Mouse (Mus musculus) heart, embryonic 15.5 days (tissue): ENCODE data around the gene Tmem60. TPM values are rescaled to one million over a fixed set of nuclear protein-coding genes. Genes with fewer than 3 reads are reported as not detected.

ENCODE experiments used
- ATAC-seq: fragments of 200-750 bp; cut with Nextera tagmentation; replicated peaks from 2 replicates; pipeline ENCODE4 v1.8.0; 2017; ENCODE audit warnings: low read depth, moderate TSS enrichment; ENCODE audit not compliant: insufficient number of reproducible peaks, insufficient read depth, low FRiP score
- H3K27ac ChIP-seq: fragments of 300-500 bp; sonication (generic); 2 replicates; pipeline ENCODE4 v1.5.1; 2015; ENCODE audit warnings: mild to moderate bottlenecking, inconsistent platforms
- H3K27me3 ChIP-seq: fragments of 300-500 bp; sonication (generic); 2 replicates; pipeline ENCODE4 v1.6.1; 2015; ENCODE audit warnings: inconsistent platforms
- H3K36me3 ChIP-seq: fragments of 300-500 bp; sonication (generic); 2 replicates; pipeline ENCODE4 v1.6.1; 2015; ENCODE audit warnings: mild to moderate bottlenecking, inconsistent platforms
- H3K4me1 ChIP-seq: fragments of 300-500 bp; sonication (generic); replicated peaks from 2 replicates; pipeline ENCODE4 v1.6.1; 2015; ENCODE audit warnings: inconsistent platforms
- H3K4me2 ChIP-seq: fragments of 300-500 bp; sonication (generic); 2 replicates; pipeline ENCODE4 v1.6.1; 2015; ENCODE audit warnings: inconsistent platforms, mild to moderate bottlenecking, moderate library complexity
- H3K4me3 ChIP-seq: fragments of 300-500 bp; sonication (generic); 2 replicates; pipeline ENCODE4 v1.5.1; 2015; ENCODE audit warnings: mild to moderate bottlenecking, inconsistent platforms
- H3K9ac ChIP-seq: fragments of 300-500 bp; sonication (generic); 2 replicates; pipeline ENCODE4 v1.6.1; 2015; ENCODE audit warnings: mild to moderate bottlenecking, inconsistent platforms
- H3K9me3 ChIP-seq: fragments of 300-500 bp; sonication (generic); replicated peaks from 2 replicates; pipeline ENCODE4 v1.6.1; 2016; ENCODE audit warnings: inconsistent platforms
- WGBS: fragments of 180-500 bp; shearing (Covaris S2); methylation state at CpG from one replicate; pipeline ENCODE4 v1.1.7; 2015; ENCODE audit warnings: mixed read lengths; 5-methylcytosine and 5-hydroxymethylcytosine counted together
- polyA plus RNA-seq: library from polyadenylated mRNA; unstranded; fragments of >200 nt; fragmentation: Nextera tagmentation; extraction: Ambion mirVana; gene quantifications from 2 replicates; pipeline ENCODE4 v1.2.1, GENCODE M21; 2015

Tmem60 gene
- polyA plus RNA-seq, result 45.3 and 47.6 TPM in 2 replicates

DNA sequence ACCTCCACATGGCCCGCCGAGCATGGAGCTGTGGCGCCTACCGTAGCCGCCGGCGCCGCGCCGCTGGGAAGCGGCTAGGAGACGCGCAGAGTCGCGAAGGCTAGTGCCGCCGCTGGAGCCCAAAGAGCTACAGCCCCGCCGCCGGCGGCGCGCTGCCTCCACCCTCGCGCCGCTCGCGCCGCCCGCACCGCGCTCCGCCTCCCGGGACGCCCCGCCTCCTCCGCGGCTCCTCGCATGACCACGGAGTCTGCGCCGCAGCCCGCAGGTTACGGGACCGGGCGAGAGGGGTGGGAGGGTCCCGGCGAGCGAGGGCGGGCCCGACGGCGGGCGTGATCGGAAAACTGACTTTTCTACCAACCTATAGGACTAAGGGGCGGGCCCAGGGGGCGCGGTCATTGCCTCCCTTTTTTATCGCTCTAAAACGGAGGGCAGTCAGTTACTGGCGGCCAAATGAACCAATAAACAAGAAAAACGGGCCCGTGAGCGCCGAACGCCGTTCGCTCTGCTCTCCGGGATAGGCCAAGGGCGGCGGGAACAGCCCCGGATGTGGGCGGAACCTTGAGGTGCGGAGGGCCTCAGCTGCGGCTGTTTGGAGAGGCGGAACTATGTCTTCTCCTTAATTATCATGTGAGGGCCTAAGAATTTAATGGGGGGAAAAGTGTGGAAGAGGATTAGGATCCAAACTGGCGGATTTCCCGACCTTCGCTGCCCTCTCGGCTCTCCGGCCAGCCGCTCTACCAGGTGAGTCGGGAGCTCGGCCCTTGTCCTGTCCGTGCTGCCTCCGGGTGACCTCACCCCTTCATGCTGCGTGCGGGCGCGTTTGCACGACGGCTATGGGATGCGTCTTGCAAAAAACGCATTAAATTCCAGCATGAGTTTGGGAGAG lies at the start of gene Tmem60, which contains the start of gene Phtf2:
Tmem60 (plus strand) TSS at position 277 of the 886 bp plus-strand sequence.
Phtf2 (minus strand) TSS at position 210 of the 886 bp plus-strand sequence.
- H3K9ac ChIP-seq, result peak within 1 kb of the TSS; percentile 96
- H3K9me3 ChIP-seq, result no peaks in the 10 kb centered on the region
- peaks cover 29% of the 10 kb centered on the region for H3K4me1 ChIP-seq
- H3K4me2 ChIP-seq, result peak within 1 kb of the TSS; percentile 76
- peak within 1 kb of the TSS; percentile 69 for H3K4me3 ChIP-seq
- H3K27ac ChIP-seq, result peak within 1 kb of the TSS; percentile 98
- H3K27me3 ChIP-seq, result no peaks in the 10 kb centered on the region
- peak; percentile 98 for ATAC-seq
- WGBS, result under 1% methylated on average over 94 of the region's 94 CpGs
- H3K36me3 ChIP-seq, result peaks cover 6% of the 10 kb centered on the region; the same call in 1 of the 2 replicates

DNA sequence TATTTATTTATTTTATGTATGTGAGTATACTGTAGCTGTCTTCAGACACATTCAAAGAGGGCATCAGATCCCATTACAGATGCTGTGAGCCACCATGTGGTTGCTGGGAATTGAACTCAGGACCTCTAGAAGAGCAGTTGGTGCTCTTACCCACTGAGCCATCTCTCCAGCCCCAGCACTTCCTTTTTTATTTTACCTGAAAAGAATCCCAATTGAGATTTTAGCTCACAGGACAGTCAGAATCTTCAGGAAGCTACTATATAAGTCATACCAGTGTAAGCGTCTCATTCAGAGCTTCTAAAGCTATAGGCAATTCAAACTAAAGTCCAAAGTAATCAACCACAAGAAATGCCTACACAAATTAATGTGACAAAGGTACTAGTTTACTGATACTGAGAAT lies 47.6 kb upstream of the Tmem60 start:
- H3K36me3 ChIP-seq, result no peaks in the 10 kb centered on the region
- H3K4me3 ChIP-seq, result no peak overlapping the region
- H3K27ac ChIP-seq, result no peak overlapping the region
- H3K27me3 ChIP-seq, result no peaks in the 10 kb centered on the region
- H3K9me3 ChIP-seq, result no peaks in the 10 kb centered on the region
- H3K4me1 ChIP-seq, result no peaks in the 10 kb centered on the region; the same call in 1 of the 2 replicates
- H3K4me2 ChIP-seq, result no peak overlapping the region
- no peak overlapping the region for H3K9ac ChIP-seq
- no peak for ATAC-seq
- WGBS, result 93% methylated on average over 1 of the region's 1 CpGs

DNA sequence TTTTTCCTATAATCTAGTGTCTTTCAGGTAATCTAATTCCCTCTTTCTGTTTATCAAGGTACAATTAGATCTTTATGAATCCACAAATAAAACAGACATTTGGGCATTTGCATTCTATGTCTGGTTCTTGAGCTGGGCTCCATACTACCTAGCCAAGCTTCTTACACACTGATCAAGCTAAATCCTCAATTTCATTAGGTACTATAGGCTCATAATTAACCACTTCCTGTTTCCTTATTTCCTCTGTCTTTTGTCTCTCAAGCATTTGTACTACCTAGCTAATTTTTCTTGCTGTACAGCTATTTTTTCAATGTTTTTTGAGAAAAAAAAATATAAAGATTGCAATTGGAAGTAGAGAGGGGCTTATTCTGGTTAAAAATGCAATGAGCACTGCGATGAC lies 44.9 kb upstream of the Tmem60 start:
- no peaks in the 10 kb centered on the region for H3K36me3 ChIP-seq
- no peak overlapping the region for H3K9ac ChIP-seq
- H3K4me1 ChIP-seq, result peaks cover 7% of the 10 kb centered on the region
- H3K4me3 ChIP-seq, result no peak overlapping the region
- H3K9me3 ChIP-seq, result no peaks in the 10 kb centered on the region
- H3K27ac ChIP-seq, result no peak overlapping the region
- no peak overlapping the region for H3K4me2 ChIP-seq
- no peak for ATAC-seq
- no peaks in the 10 kb centered on the region for H3K27me3 ChIP-seq
- 96% methylated on average over 1 of the region's 1 CpGs for WGBS

DNA sequence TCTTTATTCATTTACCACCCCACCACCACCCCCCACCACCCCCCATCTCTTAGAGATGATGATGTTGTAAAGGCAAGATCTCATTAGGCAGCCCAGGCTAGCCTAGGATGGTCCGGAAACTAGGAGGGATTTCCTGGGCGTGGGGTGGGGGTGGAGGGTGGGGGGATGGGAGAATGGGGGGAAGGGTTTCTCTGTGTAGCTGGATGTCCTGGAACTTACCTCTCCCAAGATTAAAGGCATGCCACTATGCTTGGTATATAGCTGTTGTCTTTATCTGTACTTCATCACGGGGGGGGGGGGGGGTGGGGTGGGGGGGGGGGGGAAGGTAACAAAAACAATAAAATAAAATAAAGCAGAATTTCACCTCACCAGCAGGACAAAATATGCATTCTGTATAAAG lies 38.6 kb upstream of the Tmem60 start:
- H3K4me1 ChIP-seq, result peaks cover 11% of the 10 kb centered on the region
- no peak overlapping the region for H3K4me3 ChIP-seq
- ATAC-seq, result no peak
- H3K9me3 ChIP-seq, result no peaks in the 10 kb centered on the region
- H3K4me2 ChIP-seq, result no peak overlapping the region
- no peak overlapping the region for H3K27ac ChIP-seq
- WGBS, result 56% methylated on average over 2 of the region's 3 CpGs
- H3K27me3 ChIP-seq, result no peaks in the 10 kb centered on the region
- no peak overlapping the region for H3K9ac ChIP-seq
- H3K36me3 ChIP-seq, result no peaks in the 10 kb centered on the region

DNA sequence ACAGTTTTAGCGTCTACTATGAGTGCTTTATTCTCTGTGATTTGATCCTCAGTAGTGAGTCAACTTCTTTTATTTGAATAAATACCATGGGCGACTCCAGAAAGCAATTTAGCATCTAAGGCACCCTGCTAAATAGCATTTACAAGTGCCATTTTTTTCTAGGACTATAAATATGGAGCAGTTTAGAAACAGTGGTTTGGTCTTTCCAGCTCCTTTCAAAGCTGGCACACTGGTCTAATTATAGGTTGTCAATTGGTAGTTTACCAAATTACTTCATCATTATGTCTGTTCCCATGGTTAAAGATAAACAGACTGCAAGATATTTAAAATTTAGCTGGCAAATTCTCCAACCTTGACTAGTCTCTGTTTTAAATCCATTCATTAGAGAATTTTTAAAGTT lies 38.2 kb upstream of the Tmem60 start:
- Histone ChIP-seq H3K27ac (no peak overlapping the region), H3K4me1 (peaks cover 11% of the 10 kb centered on the region), H3K4me3 (no peak overlapping the region), H3K9me3 (no peaks in the 10 kb centered on the region), H3K36me3 (no peaks in the 10 kb centered on the region), H3K9ac (no peak overlapping the region), H3K4me2 (no peak overlapping the region), H3K27me3 (no peaks in the 10 kb centered on the region)
- no peak for ATAC-seq
- 87% methylated on average over 2 of the region's 2 CpGs for WGBS

DNA sequence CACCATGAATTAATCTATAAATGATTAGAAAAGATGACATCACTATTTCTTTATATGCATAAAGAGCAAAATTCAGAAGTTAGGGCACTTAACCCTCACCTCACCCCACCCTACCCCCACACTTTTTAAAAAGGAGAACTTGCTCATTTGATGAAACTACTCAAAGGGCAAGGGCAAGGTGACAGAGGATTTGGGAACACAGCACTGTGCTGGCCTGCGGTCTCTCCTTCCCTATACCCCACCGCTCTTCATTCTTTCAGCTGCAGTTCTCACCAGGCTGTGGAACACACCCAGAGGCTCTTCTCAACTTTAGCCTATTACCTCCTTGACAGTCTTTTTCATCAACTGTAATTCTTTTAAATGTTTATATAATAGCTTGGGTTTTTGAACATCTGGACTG lies 35.0 kb upstream of the Tmem60 start:
- WGBS, result 98% methylated on average over 2 of the region's 2 CpGs
- Histone ChIP-seq H3K4me3 (no peak overlapping the region), H3K9ac (no peak overlapping the region), H3K4me2 (no peak overlapping the region), H3K27me3 (no peaks in the 10 kb centered on the region), H3K4me1 (0 out of 2 replicates have a peak, but pooled peaks cover 4% of the 10 kb centered on the region), H3K9me3 (no peaks in the 10 kb centered on the region), H3K36me3 (no peaks in the 10 kb centered on the region), H3K27ac (no peak overlapping the region)
- ATAC-seq, result no peak

DNA sequence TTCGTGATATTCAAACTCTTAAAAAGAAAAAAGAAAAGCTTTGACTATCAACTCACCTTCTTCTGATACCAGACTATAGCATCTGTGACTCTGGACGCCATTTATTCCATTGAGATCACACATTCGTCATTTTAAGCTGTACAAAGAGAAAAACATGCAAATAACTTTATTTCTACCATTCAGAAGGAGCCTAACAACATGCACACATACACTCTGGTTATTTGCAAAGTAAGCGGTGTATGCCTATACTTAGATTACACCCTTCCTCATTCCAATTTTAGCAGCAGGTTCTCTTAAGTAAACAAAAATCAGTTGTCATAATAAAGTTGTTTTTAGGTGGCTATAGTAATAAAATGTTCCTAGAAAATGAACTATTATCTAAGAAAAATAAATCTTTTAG lies 26.9 kb upstream of the Tmem60 start:
- no peaks in the 10 kb centered on the region for H3K27me3 ChIP-seq
- no peak overlapping the region for H3K4me2 ChIP-seq
- no peaks in the 10 kb centered on the region for H3K36me3 ChIP-seq
- no peak overlapping the region for H3K9ac ChIP-seq
- 0 out of 2 replicates have a peak, but pooled peaks cover 3% of the 10 kb centered on the region for H3K4me1 ChIP-seq
- no peak for ATAC-seq
- WGBS, result 81% methylated on average over 4 of the region's 4 CpGs
- H3K4me3 ChIP-seq, result no peak overlapping the region
- H3K27ac ChIP-seq, result no peak overlapping the region
- H3K9me3 ChIP-seq, result no peaks in the 10 kb centered on the region

DNA sequence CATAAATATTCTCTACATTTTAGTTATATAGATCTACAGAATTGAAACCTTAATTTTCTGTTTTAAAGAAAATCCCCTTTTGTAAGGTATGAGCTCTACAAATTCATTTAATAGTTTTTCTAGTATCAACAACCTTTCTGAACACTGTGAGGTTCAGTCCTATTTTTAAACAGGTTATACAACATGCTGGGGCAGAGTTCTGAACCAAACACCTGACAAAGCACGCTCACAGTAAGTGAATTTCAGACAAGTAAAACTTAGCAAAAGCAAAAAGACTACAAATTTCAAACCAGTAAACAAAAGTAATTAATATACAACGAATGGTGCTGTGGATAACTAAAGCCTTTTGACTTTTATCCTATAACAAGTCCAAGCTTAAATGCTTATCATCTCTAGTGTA lies 23.6 kb upstream of the Tmem60 start:
- Histone ChIP-seq H3K36me3 (no peaks in the 10 kb centered on the region), H3K4me1 (no peaks in the 10 kb centered on the region), H3K4me2 (no peak overlapping the region), H3K27me3 (no peaks in the 10 kb centered on the region), H3K27ac (no peak overlapping the region), H3K4me3 (no peak overlapping the region), H3K9ac (no peak overlapping the region), H3K9me3 (no peaks in the 10 kb centered on the region)
- 88% methylated on average over 2 of the region's 2 CpGs for WGBS
- no peak for ATAC-seq

DNA sequence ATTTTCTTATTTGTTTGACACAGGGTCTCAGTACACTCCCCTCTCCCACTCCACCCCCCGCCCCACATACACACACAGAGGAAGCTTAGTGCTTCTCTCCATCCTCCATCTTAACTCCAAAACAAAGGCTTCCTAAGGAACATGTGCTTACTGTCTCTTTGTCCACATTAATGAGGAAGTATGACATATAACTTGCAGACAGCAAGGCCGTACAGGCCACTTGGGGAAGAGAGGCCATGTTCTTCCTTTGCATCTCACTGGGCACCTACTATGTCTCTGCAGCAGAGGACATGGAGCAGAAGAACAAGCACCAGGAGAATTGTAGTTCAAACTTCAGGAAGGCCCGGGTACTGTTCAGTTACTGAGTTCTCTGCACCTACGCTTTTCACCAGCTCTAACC lies 21.4 kb upstream of the Tmem60 start:
- no peaks in the 10 kb centered on the region for H3K36me3 ChIP-seq
- WGBS, result 91% methylated on average over 4 of the region's 4 CpGs
- no peak overlapping the region for H3K4me2 ChIP-seq
- no peak overlapping the region for H3K4me3 ChIP-seq
- no peak for ATAC-seq
- H3K27ac ChIP-seq, result no peak overlapping the region
- no peaks in the 10 kb centered on the region for H3K27me3 ChIP-seq
- no peak overlapping the region for H3K9ac ChIP-seq
- no peaks in the 10 kb centered on the region for H3K4me1 ChIP-seq
- no peaks in the 10 kb centered on the region for H3K9me3 ChIP-seq

DNA sequence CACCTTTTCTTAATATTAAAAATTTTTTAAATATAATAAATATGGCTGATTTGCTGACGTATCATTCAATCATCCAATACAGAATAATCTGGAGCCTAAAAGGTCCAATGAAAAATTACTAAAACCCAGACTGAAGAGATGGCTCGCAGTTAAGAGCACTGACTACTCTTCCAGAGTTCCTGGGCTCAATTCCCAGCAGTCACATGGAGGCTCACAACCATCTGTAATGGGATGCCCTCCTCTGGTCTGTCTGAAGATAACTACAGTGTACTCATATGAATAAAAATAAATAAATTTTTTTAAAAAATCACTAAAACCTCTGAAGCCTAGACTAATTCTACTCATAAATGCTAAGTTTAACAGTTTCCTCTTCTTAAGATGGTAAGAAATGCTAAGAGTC lies 20.1 kb upstream of the Tmem60 start:
- Histone ChIP-seq H3K4me3 (no peak overlapping the region), H3K27me3 (no peaks in the 10 kb centered on the region), H3K36me3 (no peaks in the 10 kb centered on the region), H3K4me2 (no peak overlapping the region), H3K9me3 (no peaks in the 10 kb centered on the region), H3K4me1 (no peaks in the 10 kb centered on the region), H3K27ac (no peak overlapping the region), H3K9ac (no peak overlapping the region)
- WGBS, result 88% methylated on average over 2 of the region's 2 CpGs
- ATAC-seq, result no peak

DNA sequence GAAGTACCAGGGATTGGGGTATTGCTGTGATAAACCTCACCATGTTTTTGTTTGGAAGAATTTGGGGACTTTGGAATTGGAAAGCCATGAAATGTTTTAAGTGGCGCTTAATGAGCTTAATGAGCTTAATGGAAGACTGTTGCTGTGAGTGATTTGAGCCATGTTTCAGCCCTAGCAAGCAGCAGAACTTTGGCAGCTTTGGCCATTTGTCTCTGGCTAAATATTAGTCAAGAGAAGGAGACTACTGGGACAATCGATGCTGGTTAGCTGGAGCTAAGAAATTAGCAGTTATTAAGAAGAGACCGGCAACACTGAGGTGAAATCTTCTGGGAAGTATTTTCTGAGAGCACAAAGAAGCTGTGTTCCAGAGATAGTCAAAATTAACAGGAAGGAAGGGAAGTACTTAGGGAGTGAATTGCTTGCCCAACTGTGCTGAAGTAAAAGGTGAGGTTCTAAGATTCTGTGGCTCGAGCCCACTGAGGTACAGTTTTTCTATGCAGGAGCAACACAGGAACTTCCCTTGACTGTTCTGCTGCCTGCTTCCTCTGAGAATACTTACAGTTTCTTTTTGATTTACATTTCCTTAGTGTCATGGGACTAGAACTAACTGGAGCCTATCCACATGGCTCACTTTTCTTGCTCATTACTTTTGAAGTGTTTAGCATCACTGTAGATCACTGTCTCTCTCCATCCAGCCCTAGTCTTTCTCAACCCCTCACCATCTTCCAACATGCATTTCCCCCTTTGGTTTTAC lies 17.6 kb upstream of the Tmem60 start:
- 81% methylated on average over 4 of the region's 4 CpGs for WGBS
- Histone ChIP-seq H3K9me3 (no peaks in the 10 kb centered on the region), H3K4me3 (no peak overlapping the region), H3K27me3 (no peaks in the 10 kb centered on the region), H3K36me3 (no peaks in the 10 kb centered on the region), H3K4me1 (no peaks in the 10 kb centered on the region), H3K4me2 (no peak overlapping the region), H3K27ac (no peak overlapping the region), H3K9ac (no peak overlapping the region)
- no peak for ATAC-seq
